Mouse (Mus musculus) lung, embryonic 16.5 days (tissue): Measurements from ENCODE around the gene Frmd4b. TPM values are rescaled to one million over a fixed set of nuclear protein-coding genes. Genes with fewer than 3 reads are reported as not detected.
"Not testable (repeated sequence)": the region's sequence is repeated elsewhere in the genome, so short reads cannot be mapped to it uniquely, and the experiment has no call there.

Experiments used
- ATAC-seq: fragments of 200-750 bp; cut with Nextera tagmentation; 2 replicates; pipeline ENCODE4 v1.8.0; 2017; ENCODE audit warnings: low read depth, mild to moderate bottlenecking, moderate library complexity
- H3K27ac ChIP-seq: fragments of 300-500 bp; sonication (generic); 2 replicates; pipeline ENCODE4 v1.5.1; 2014; ENCODE audit warnings: mild to moderate bottlenecking, control low read depth, low read length
- H3K27me3 ChIP-seq: fragments of 300-500 bp; sonication (generic); 2 replicates; pipeline ENCODE4 v1.6.1; 2014; ENCODE audit warnings: low read depth, low read length, mixed read lengths; ENCODE audit not compliant: control insufficient read depth, insufficient read depth
- H3K36me3 ChIP-seq: fragments of 300-500 bp; sonication (generic); 2 replicates; pipeline ENCODE4 v1.6.1; 2014; ENCODE audit warnings: low read length; ENCODE audit not compliant: control insufficient read depth, insufficient read depth
- H3K4me1 ChIP-seq: fragments of 300-500 bp; sonication (generic); replicated peaks from 2 replicates; pipeline ENCODE4 v1.6.1; 2014; ENCODE audit warnings: low read length, mixed read lengths; ENCODE audit not compliant: control insufficient read depth, insufficient read depth
- H3K4me2 ChIP-seq: fragments of 300-500 bp; sonication (generic); 2 replicates; pipeline ENCODE4 v1.6.1; 2014; ENCODE audit warnings: low read depth, low read length, control low read depth
- H3K4me3 ChIP-seq: fragments of 300-500 bp; sonication (generic); 2 replicates; pipeline ENCODE4 v1.5.1; 2014; ENCODE audit warnings: mild to moderate bottlenecking, low read length, control low read depth
- H3K9ac ChIP-seq: fragments of 300-500 bp; sonication (generic); 2 replicates; pipeline ENCODE4 v1.6.1; 2014; ENCODE audit warnings: low read length, control low read depth
- H3K9me3 ChIP-seq: fragments of 300-500 bp; sonication (generic); 2 replicates; pipeline ENCODE4 v1.6.1; 2016; ENCODE audit warnings: low read length; ENCODE audit not compliant: control insufficient read depth
- WGBS: fragments of 180-500 bp; shearing (Covaris S2); extraction: QIAGEN DNeasy Blood & Tissue Kit; methylation state at CpG from one replicate; pipeline ENCODE4 v1.1.7; 2014; 5-methylcytosine and 5-hydroxymethylcytosine counted together
- polyA plus RNA-seq: library from polyadenylated mRNA; unstranded; fragments of >200 nt; fragmentation: Nextera tagmentation; extraction: Ambion mirVana; gene quantifications from 2 replicates; pipeline ENCODE4 v1.2.1, GENCODE M21; 2015

Frmd4b gene
- polyA plus RNA-seq, 1 experiment from 2014 or later, result 17.9 TPM

DNA sequence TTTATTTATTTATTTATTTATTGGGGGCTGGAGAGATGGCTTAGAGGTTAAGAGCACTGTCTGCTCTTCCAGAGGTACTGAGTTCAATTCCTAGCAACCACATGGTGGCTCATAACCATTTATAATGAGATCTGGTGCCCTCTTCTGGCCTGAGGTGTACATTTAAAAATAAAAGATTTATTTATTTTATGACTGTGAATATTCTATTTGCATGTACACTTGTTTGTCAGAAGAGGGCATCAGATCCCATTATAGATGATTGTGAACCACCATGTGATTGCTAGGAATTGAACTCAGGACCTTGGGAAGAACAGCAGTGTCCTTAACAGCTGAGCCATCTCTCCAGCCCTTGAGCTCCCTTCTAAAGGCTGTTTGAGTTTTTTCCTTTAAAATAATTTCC lies 353.6 kb downstream of the Frmd4b start:
- H3K36me3 ChIP-seq, H3K27me3 ChIP-seq, H3K4me1 ChIP-seq, H3K9ac ChIP-seq, H3K4me2 ChIP-seq, H3K27ac ChIP-seq, H3K4me3 ChIP-seq, H3K9me3 ChIP-seq, ATAC-seq: not testable (repeated sequence)

DNA sequence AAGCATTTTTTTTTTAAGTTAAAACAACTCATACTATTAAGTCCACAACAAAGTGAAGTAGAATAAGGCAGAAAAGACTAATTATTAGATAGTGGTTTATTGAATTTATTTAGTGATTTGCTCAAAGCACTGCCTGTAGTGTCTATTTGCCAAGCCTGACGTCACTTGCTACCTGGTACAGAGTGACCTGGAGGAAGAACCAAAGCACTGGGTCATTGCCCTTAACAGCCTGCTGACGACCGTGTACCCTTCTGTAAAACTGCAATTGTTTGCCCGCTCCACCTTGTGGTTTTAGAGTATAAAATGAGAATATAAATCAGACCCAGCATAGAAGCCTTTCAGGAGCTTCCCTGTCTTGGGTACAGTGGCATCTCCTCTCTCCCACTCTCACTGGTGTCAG lies 355.1 kb downstream of the Frmd4b start:
- WGBS, result 61% methylated on average over 4 of the region's 4 CpGs

DNA sequence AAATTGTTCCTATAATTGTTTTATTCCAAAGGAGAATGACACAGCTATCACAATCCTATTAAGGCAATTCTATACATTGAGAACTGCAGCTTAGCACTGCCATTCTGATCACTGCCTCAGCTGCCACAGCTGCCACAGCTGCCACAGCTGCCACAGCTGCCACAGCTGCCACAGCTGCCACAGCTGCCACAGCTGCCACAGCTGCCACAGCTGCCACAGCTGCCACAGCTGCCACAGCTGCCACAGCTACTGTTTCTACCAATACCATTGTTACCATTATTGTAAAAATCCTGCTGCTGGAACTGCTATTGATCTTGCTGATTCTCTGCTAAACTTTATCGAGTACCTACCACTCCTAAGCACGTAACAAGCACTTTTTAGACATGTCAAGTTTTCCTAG lies 357.4 kb downstream of the Frmd4b start:
- not testable (repeated sequence) for H3K9ac ChIP-seq, H3K36me3 ChIP-seq, H3K4me2 ChIP-seq, H3K9me3 ChIP-seq, H3K27ac ChIP-seq, H3K27me3 ChIP-seq, ATAC-seq, H3K4me3 ChIP-seq, H3K4me1 ChIP-seq
- WGBS, result 87% methylated on average over 2 of the region's 2 CpGs

More for the DNA sequence above, 355.1 kb downstream of the Frmd4b start:
- no peaks in the 10 kb centered on the region for H3K27me3 ChIP-seq
- no peaks in the 10 kb centered on the region for H3K4me1 ChIP-seq
- no peaks in the 10 kb centered on the region for H3K36me3 ChIP-seq
- H3K4me3 ChIP-seq, result no peak overlapping the region
- no peak overlapping the region for H3K9ac ChIP-seq
- no peak for ATAC-seq
- no peaks in the 10 kb centered on the region for H3K9me3 ChIP-seq
- no peak overlapping the region for H3K4me2 ChIP-seq
- no peak overlapping the region for H3K27ac ChIP-seq

DNA sequence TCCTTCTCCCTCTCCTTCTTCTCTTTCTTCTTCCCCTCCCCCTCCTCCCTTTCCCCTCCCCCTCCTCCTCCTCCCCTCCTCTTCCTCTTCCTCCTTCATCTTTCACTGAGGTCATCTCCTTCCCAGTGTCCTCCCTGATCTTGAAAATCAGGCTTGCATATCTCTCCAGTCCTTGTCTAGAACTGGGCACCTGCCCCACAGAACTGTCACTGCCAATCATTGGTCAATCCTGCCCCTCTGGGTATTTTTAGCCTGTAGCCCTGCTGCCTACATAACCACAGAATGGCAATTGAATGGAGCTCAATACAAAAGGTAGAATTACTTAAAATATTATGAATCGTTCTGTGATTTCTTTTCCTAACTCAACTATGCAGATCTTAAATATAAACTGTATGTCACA lies 358.9 kb downstream of the Frmd4b start:
- H3K9me3 ChIP-seq, result no peaks in the 10 kb centered on the region
- no peaks in the 10 kb centered on the region for H3K27me3 ChIP-seq
- H3K9ac ChIP-seq, result no peak overlapping the region
- no peak overlapping the region for H3K27ac ChIP-seq
- no peak overlapping the region for H3K4me2 ChIP-seq
- no peak overlapping the region for H3K4me3 ChIP-seq
- 77% methylated on average over 1 of the region's 1 CpGs for WGBS
- H3K36me3 ChIP-seq, result no peaks in the 10 kb centered on the region
- ATAC-seq, result no peak
- H3K4me1 ChIP-seq, result no peaks in the 10 kb centered on the region

DNA sequence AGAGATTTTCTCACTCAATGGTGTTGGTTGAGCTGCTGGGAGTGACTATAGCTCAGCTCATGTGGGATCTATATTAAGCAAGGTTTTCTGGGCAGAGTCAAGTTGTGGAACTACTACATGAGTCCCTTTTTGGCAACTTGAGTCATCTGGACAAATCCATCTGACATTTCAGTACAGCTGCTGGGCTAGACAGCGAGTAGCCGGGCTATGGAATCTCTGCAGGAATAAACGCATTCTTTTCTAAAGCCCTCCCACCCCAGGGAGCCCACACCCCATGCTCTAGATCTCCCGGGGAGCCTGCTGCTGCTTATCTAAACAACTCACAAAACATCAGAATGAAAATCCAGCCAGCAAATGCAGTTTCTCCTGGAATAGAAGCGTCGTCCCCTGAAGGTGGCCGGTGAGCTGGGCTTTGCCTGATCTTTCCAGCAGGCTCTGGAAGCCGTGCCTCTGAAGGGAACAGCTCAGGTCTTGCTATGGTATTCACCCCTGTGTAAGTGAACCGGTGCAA lies 364.6 kb downstream of the Frmd4b start, which contains the start of gene Lmod3:
TSS of gene Lmod3 (minus strand) at position 49 of the 511 bp plus-strand sequence.
- peaks cover 8% of the 10 kb centered on the region; the same call in 1 of the 2 replicates for H3K4me1 ChIP-seq
- no peak within 1 kb of the TSS for H3K9ac ChIP-seq
- peak; percentile 41; the same call in 1 of the 2 replicates for ATAC-seq
- H3K4me2 ChIP-seq, result 0 out of 2 replicates have a peak within 1 kb of the TSS, but pooled peaks have one; percentile 8
- no peak within 1 kb of the TSS for H3K27ac ChIP-seq
- no peaks in the 10 kb centered on the region for H3K27me3 ChIP-seq
- no peak within 1 kb of the TSS for H3K4me3 ChIP-seq
- WGBS, result 13% methylated on average over 9 of the region's 9 CpGs
- H3K36me3 ChIP-seq, result no peaks in the 10 kb centered on the region
- H3K9me3 ChIP-seq, result no peaks in the 10 kb centered on the region

DNA sequence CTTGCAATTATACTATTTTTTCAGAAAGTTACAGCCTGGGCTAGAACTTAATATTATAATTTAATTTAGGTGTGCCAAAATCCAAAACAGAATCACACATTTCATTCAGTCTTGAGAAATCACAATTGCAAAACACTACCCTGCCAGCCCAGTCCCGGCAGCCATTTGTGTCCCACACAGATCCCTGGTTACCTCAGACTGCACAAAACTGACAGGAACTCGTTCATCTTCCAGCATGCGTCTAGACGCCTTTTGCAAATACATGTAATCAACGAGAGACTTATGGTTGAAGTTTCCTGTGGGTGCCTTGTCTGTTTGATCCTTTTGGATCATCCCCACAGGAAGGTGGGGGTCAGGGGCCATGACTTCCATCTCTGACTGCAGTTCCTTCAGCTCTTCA lies 365.3 kb downstream of the Frmd4b start:
- Histone ChIP-seq H3K27ac (no peak overlapping the region), H3K4me1 (peaks cover 8% of the 10 kb centered on the region; the same call in 1 of the 2 replicates), H3K27me3 (no peaks in the 10 kb centered on the region), H3K9me3 (no peaks in the 10 kb centered on the region), H3K36me3 (no peaks in the 10 kb centered on the region), H3K4me2 (no peak overlapping the region), H3K4me3 (no peak overlapping the region), H3K9ac (no peak overlapping the region)
- no peak for ATAC-seq
- WGBS, result 19% methylated on average over 5 of the region's 5 CpGs

DNA sequence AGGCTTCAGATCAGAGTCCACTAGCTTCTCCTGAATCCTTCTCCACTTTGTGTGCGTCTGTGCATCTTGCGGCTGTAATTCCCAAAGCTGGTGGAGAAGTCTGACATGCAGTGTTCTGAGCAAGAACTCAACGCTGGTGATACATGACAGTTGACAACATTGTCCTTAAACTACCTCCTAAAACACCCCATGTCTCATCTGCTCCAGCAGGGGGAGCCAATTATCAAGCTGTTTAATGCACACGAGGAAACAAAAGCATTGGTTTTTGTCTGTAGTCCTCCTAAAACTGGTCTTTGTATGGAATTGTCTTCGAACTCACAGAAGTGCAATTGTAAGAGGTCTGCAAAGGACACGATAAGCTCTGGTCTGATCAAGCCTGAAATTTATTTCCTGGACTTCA lies 366.4 kb downstream of the Frmd4b start:
- Histone ChIP-seq H3K9ac (no peak overlapping the region), H3K4me1 (peaks cover 8% of the 10 kb centered on the region; the same call in 1 of the 2 replicates), H3K27ac (no peak overlapping the region), H3K36me3 (no peaks in the 10 kb centered on the region), H3K9me3 (no peaks in the 10 kb centered on the region), H3K4me3 (no peak overlapping the region), H3K27me3 (no peaks in the 10 kb centered on the region), H3K4me2 (no peak overlapping the region)
- ATAC-seq, result no peak
- WGBS, result 39% methylated on average over 6 of the region's 6 CpGs

DNA sequence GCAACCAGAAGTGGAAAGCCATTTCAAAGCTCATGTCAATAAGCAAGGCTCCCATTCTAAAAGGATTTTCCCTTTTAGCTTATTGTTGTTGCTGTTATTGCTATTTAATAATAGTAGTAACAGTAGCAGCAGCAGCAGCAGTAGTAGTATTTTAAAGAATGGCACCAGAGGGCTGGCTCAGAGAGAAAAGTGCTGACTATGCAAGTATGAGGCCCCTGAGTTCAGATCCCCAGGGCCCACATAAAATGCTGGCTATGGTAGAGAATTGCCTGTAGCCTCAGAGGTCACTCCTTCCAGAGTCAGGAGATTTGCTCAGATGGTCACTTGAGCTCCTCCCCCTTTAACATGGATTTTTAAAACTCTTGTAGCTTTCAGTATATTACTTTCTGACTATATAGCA lies 372.1 kb downstream of the Frmd4b start:
- H3K36me3 ChIP-seq, result no peaks in the 10 kb centered on the region
- no peaks in the 10 kb centered on the region for H3K9me3 ChIP-seq
- H3K4me2 ChIP-seq, result no peak overlapping the region
- H3K4me1 ChIP-seq, result no peaks in the 10 kb centered on the region
- H3K27ac ChIP-seq, result no peak overlapping the region
- H3K9ac ChIP-seq, result no peak overlapping the region
- no peak for ATAC-seq
- no peak overlapping the region for H3K4me3 ChIP-seq
- H3K27me3 ChIP-seq, result no peaks in the 10 kb centered on the region

DNA sequence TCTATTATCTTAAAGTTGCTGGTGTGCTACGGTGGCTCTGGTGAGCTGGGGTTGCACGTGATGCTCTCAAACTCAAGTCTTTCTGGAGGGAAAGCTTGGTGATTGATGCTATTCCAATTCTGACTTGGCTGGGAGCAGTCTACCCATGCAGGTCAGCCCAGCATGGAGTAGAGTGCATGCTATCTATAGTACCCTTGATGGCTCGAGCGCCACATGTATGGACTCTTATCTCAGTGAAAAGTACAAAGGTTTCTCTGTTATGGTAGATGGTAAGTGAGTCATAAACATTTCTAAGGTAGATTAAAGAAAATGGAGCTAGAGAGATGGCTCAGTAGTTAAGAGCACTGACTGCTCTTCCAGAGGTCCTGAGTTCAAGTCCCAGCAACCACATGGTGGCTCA lies 374.8 kb downstream of the Frmd4b start:
- 71% methylated on average over 4 of the region's 4 CpGs for WGBS

DNA sequence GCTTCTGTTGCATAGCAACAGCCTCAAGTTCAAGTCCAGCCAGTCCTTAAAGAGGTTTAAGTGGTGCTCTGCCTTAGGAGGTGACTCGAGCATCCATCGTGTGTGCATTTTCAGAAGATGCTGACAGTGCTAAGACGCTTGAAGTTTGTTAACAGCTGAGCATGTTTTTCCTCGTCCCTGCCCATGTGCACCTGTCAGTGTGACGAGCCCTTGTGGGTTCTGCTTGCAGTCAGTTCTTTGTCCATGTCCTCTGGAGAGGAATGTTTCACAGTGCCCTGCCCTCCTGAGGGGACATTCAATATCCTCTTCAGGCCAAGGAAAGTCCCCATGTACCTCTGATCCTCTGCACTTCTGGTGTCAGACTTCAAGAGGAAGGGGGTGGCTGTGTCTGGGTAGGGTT lies 377.2 kb downstream of the Frmd4b start:
- Histone ChIP-seq H3K9me3 (peaks cover 4% of the 10 kb centered on the region), H3K4me1 (no peaks in the 10 kb centered on the region), H3K36me3 (no peaks in the 10 kb centered on the region; the same call in 1 of the 2 replicates), H3K27me3 (no peaks in the 10 kb centered on the region), H3K9ac (no peak overlapping the region), H3K4me2 (no peak overlapping the region), H3K4me3 (no peak overlapping the region), H3K27ac (no peak overlapping the region)
- ATAC-seq, result no peak
- WGBS, result 71% methylated on average over 5 of the region's 5 CpGs

More for the DNA sequence above, 374.8 kb downstream of the Frmd4b start:
- no peaks in the 10 kb centered on the region for H3K36me3 ChIP-seq
- H3K27ac ChIP-seq, result no peak overlapping the region
- peaks cover 4% of the 10 kb centered on the region for H3K9me3 ChIP-seq
- ATAC-seq, result no peak
- no peak overlapping the region for H3K4me3 ChIP-seq
- H3K9ac ChIP-seq, result no peak overlapping the region
- no peaks in the 10 kb centered on the region for H3K4me1 ChIP-seq
- H3K4me2 ChIP-seq, result no peak overlapping the region
- H3K27me3 ChIP-seq, result no peaks in the 10 kb centered on the region
